Mouse (Mus musculus) lung, postnatal 4 days (tissue): ENCODE data around the gene Tiam1.

Experiments
- DNase-seq, 2 experiments: peaks; one replicate each; pipeline ENCODE4 v3.0.0; 2021

The Tiam1 gene

GRCm38 (mm10) chr16:90142574-90143415 lies 774 bp downstream of the Tiam1 start:
- DNase-seq, result peak; percentile 36 to 42

- DNase-seq, result peak; percentile 16 to 36
Observed at GRCm38 (mm10) chr16:90142247-90142573, 1.4 kb downstream of the Tiam1 start.

GRCm38 (mm10) chr16:90141556-90141955 lies 2.0 kb downstream of the Tiam1 start:
- DNase-seq, result no peak

- no peak for DNase-seq
Observed at GRCm38 (mm10) chr16:90140571-90140970, 3.0 kb downstream of the Tiam1 start.

GRCm38 (mm10) chr16:90139696-90140095 lies 3.9 kb downstream of the Tiam1 start:
- no peak for DNase-seq

GRCm38 (mm10) chr16:90138151-90138550 lies 5.4 kb downstream of the Tiam1 start:
- DNase-seq, result no peak

GRCm38 (mm10) chr16:90137175-90137574 lies 6.4 kb downstream of the Tiam1 start:
- DNase-seq, result no peak

GRCm38 (mm10) chr16:90135580-90135979 lies 8.0 kb downstream of the Tiam1 start:
- no peak for DNase-seq

GRCm38 (mm10) chr16:90134351-90134750 lies 9.2 kb downstream of the Tiam1 start:
- no peak for DNase-seq

GRCm38 (mm10) chr16:90132816-90133215 lies 10.8 kb downstream of the Tiam1 start:
- no peak for DNase-seq

GRCm38 (mm10) chr16:90132331-90132730 lies 11.2 kb downstream of the Tiam1 start:
- DNase-seq, result no peak

- no peak for DNase-seq
Observed at GRCm38 (mm10) chr16:90128817-90129587, 14.6 kb downstream of the Tiam1 start.

- DNase-seq, result no peak
Observed at GRCm38 (mm10) chr16:90128361-90128760, 15.2 kb downstream of the Tiam1 start.

- peak; percentile 27 to 56 for DNase-seq
Observed at GRCm38 (mm10) chr16:90125318-90126314, 18.0 kb downstream of the Tiam1 start.

- DNase-seq, result no peak
Observed at GRCm38 (mm10) chr16:90123091-90123490, 20.5 kb downstream of the Tiam1 start.

- DNase-seq, result no peak
Observed at GRCm38 (mm10) chr16:90122439-90122838, 21.1 kb downstream of the Tiam1 start.

- no peak for DNase-seq
Observed at GRCm38 (mm10) chr16:90121799-90122198, 21.8 kb downstream of the Tiam1 start.

GRCm38 (mm10) chr16:90119969-90120368 lies 23.6 kb downstream of the Tiam1 start:
- DNase-seq, result no peak

GRCm38 (mm10) chr16:90116637-90117182 lies 26.9 kb downstream of the Tiam1 start:
- DNase-seq, result no peak

GRCm38 (mm10) chr16:90112577-90113155 lies 30.9 kb downstream of the Tiam1 start:
- peak; percentile 21 to 68 for DNase-seq

GRCm38 (mm10) chr16:90109500-90109899 lies 34.1 kb downstream of the Tiam1 start:
- no peak for DNase-seq
